Mouse (Mus musculus): ENCODE results near the gene Uqcc2. TPM values are rescaled to one million over a fixed set of nuclear protein-coding genes. Genes with fewer than 3 reads are reported as not detected.

Gene Uqcc2
- total and polyA plus RNA-seq, 3 experiments: 126 to 240 (median 198) TPM

GRCm38 (mm10) chr17:27178427-27179177 is 44.9 kb upstream of the Uqcc2 start:
- in situ Hi-C loops (cut with MboI; ENCODE audit: low pct_ligation_motif_present, low pct_unique_long_range_greater_than_20kb, low sequenced_read_pairs): no loop called here
- dilution Hi-C loops (cut with MboI; ENCODE audit: extremely low pct_ligation_motif_present, extremely low pct_unique_long_range_greater_than_20kb, low sequenced_read_pairs): no loop called here

DNA sequence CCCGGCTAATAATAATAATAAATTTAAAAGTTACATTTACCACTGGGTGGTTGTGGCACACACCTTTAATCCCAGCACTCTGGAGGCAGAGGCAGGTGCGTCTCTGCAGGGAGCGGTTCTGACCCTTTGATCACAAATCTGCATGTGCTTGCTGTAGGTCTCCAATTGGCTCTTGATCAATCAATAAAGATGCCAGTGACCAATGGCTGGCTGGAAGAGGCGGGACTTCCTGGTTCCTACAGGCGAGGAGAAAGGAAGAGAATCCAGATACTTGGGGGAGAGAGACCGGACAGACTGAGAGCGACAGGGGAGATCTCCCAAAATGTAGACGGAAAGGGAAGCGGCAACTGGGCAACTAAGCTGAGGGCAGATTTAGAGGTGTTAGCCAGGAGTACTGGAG is 44.3 kb upstream of the Uqcc2 start:
- Histone ChIP-seq H3K27me3 (replicated peaks) (no peaks in the 10 kb centered on the region), H3K4me3 (replicated peaks in 1 of 3; ENCODE audit: low read depth in 2 of 3, low read length in 2 of 3, poor library complexity in 1 of 3) (peak overlapping the region in 1 of 3 experiments; percentile 70), H3K36me3 (replicated peaks in 1 of 2; ENCODE audit: control insufficient read depth in 1 of 2, insufficient read depth in 1 of 2, low read length in 1 of 2) (peaks cover 0 to 6% of the 10 kb centered on the region in 2 experiments), H3K79me2 (replicated peaks; ENCODE audit: control insufficient read depth, extremely low read depth, insufficient read depth, poor library complexity, severe bottlenecking) (0 out of 2 replicates have a peak, but pooled peaks cover 3% of the 10 kb centered on the region), H3K9ac (ENCODE audit: insufficient read depth, low read depth) (no peak overlapping the region), H3K4me1 (ENCODE audit: control insufficient read depth in 1 of 2, insufficient read depth in 2 of 2) (peaks cover 42 to 64% of the 10 kb centered on the region in 2 experiments), H3K27ac (ENCODE audit: insufficient read depth, low read depth) (peak overlapping the region; percentile 98; the same call in 1 of the 2 replicates), H3K4me2 (ENCODE audit: insufficient read depth, low read depth, poor library complexity, severe bottlenecking) (no peak overlapping the region), H3K9me3 (replicated peaks; ENCODE audit: low read length) (peaks cover 5% of the 10 kb centered on the region)
- in situ Hi-C loops (cut with MboI; ENCODE audit: low pct_ligation_motif_present, low pct_unique_long_range_greater_than_20kb, low sequenced_read_pairs) (no loop called here), dilution Hi-C loops (cut with MboI; ENCODE audit: extremely low pct_ligation_motif_present, extremely low pct_unique_long_range_greater_than_20kb, low sequenced_read_pairs) (no loop called here)
- peak; percentile 54 for DNase-seq (ENCODE audit: extremely low read depth)
- TF ChIP-seq UBTF (IDR thresholded peaks at IDR 0.05; ENCODE audit: low read depth, low read length) (no peak), USF2 (conservative IDR thresholded peaks at IDR 0.05; ENCODE audit: low read depth, low read length) (no peak), CHD2 (IDR thresholded peaks at IDR 0.05; ENCODE audit: low read length) (no peak), TCF12 (IDR thresholded peaks at IDR 0.05; ENCODE audit: low read depth, low read length) (no peak), ELF1 (IDR thresholded peaks at IDR 0.05; ENCODE audit: low read depth, low read length) (peak; percentile 61)

More at GRCm38 (mm10) chr17:27178427-27179177, 44.9 kb upstream of the Uqcc2 start:
- TF ChIP-seq TBP (conservative IDR thresholded peaks at IDR 0.05; ENCODE audit: low read depth, low read length): no peak
- no peak for TF ChIP-seq RAD21 (IDR thresholded peaks at IDR 0.05; ENCODE audit: low read depth, low read length)
- no peak for TF ChIP-seq GABPA (IDR thresholded peaks at IDR 0.05; ENCODE audit: insufficient replicate concordance, low read depth, low read length)
- peak; percentile 40; the same call in 1 of the 2 replicates for TF ChIP-seq MEF2A (IDR thresholded peaks at IDR 0.05; ENCODE audit: borderline replicate concordance, low read depth, low read length)
- no peak for TF ChIP-seq CHD2 (IDR thresholded peaks at IDR 0.05; ENCODE audit: low read length)
- TF ChIP-seq ZC3H11A (IDR thresholded peaks at IDR 0.05; ENCODE audit: low read depth, low read length): no peak
- no peak for TF ChIP-seq PAX5 (IDR thresholded peaks at IDR 0.05; ENCODE audit: low read length)
- TF ChIP-seq ZNF384 (IDR thresholded peaks at IDR 0.05; ENCODE audit: low read depth, low read length): no peak
- no peak for TF ChIP-seq UBTF (IDR thresholded peaks at IDR 0.05; ENCODE audit: low read depth, low read length)
- TF ChIP-seq HCFC1 (IDR thresholded peaks at IDR 0.05; ENCODE audit: low read depth, low read length): peak; percentile 29; the same call in 1 of the 2 replicates
- TF ChIP-seq CHD1 (IDR thresholded peaks at IDR 0.05; ENCODE audit: low read depth, low read length): no peak
- TF ChIP-seq MXI1 (IDR thresholded peaks at IDR 0.05; ENCODE audit: low read depth, low read length): no peak
- TF ChIP-seq MYC (IDR thresholded peaks at IDR 0.05; ENCODE audit: low read depth, low read length): no peak
- TF ChIP-seq SMC3 (IDR thresholded peaks at IDR 0.05; ENCODE audit: low read depth, low read length): no peak
- 0 out of 2 replicates have a peak, but pooled peaks have one; percentile 8 for TF ChIP-seq POLR2AphosphoS2 (IDR thresholded peaks at IDR 0.05; ENCODE audit: low read depth, low read length)
- 0 out of 2 replicates have a peak, but pooled peaks have one; percentile 29 for TF ChIP-seq IRF4 (IDR thresholded peaks at IDR 0.05; ENCODE audit: low read depth, low read length)
- Histone ChIP-seq H3K4me3 (replicated peaks in 1 of 3; ENCODE audit: low read depth in 2 of 3, low read length in 2 of 3, poor library complexity in 1 of 3) (peak overlapping the region; percentile 59 to 70 (median 69)), H3K9ac (ENCODE audit: insufficient read depth, low read depth) (peak overlapping the region; percentile 78), H3K27ac (ENCODE audit: insufficient read depth, low read depth) (peak overlapping the region; percentile 98), H3K27me3 (replicated peaks) (no peaks in the 10 kb centered on the region), H3K36me3 (replicated peaks in 1 of 2; ENCODE audit: control insufficient read depth in 1 of 2, insufficient read depth in 1 of 2, low read length in 1 of 2) (peaks cover 0 to 6% of the 10 kb centered on the region in 2 experiments), H3K4me2 (ENCODE audit: insufficient read depth, low read depth, poor library complexity, severe bottlenecking) (peak overlapping the region; percentile 53), H3K9me3 (replicated peaks; ENCODE audit: low read length) (peaks cover 5% of the 10 kb centered on the region), H3K4me1 (ENCODE audit: control insufficient read depth in 1 of 2, insufficient read depth in 2 of 2) (peaks cover 48 to 60% of the 10 kb centered on the region in 2 experiments), H3K79me2 (replicated peaks; ENCODE audit: control insufficient read depth, extremely low read depth, insufficient read depth, poor library complexity, severe bottlenecking) (0 out of 2 replicates have a peak, but pooled peaks cover 3% of the 10 kb centered on the region)
- DNase-seq (ENCODE audit: extremely low read depth): no peak

Data from CH12.LX (cell line).